Mouse (Mus musculus): Measurements from ENCODE around the gene Slfn14. TPM values are rescaled to one million over a fixed set of nuclear protein-coding genes. Genes with fewer than 3 reads are reported as not detected.

The Slfn14 gene
- total and polyA plus RNA-seq, 3 experiments: 0.04 to 0.19 TPM; not detected in 1

GRCm38 (mm10) chr11:83301431-83301831, 14.9 kb upstream of the Slfn14 start (continued):
- TF ChIP-seq POLR2AphosphoS5 (IDR thresholded peaks at IDR 0.05; ENCODE audit: borderline replicate concordance, low read depth, low read length) (no peak), NRF1 (IDR thresholded peaks at IDR 0.05; ENCODE audit: insufficient read depth, low read depth, low read length, poor library complexity, severe bottlenecking) (no peak), CHD1 (IDR thresholded peaks at IDR 0.05; ENCODE audit: low read depth, low read length) (no peak), MAX (IDR thresholded peaks at IDR 0.05; ENCODE audit: low read length) (no peak), TCF12 (IDR thresholded peaks at IDR 0.05; ENCODE audit: low read depth, low read length) (no peak), EP300 (IDR thresholded peaks at IDR 0.05; ENCODE audit: low read depth in 1 of 2, low read length in 2 of 2) (no peak), SIN3A (IDR thresholded peaks at IDR 0.05; ENCODE audit: low read length) (peak; percentile 49; the same call in 1 of the 2 replicates), JUND (IDR thresholded peaks at IDR 0.05; ENCODE audit: low read depth, low read length) (no peak), RAD21 (IDR thresholded peaks at IDR 0.05; ENCODE audit: low read depth, low read length) (no peak; the same call in 1 of the 2 replicates), ETS1 (IDR thresholded peaks at IDR 0.05; ENCODE audit: low read depth, low read length) (no peak), KAT2A (conservative IDR thresholded peaks at IDR 0.05; ENCODE audit: low read depth, low read length) (no peak), POLR2A (IDR thresholded peaks at IDR 0.05; ENCODE audit: control insufficient read depth in 1 of 2, insufficient read depth in 1 of 2, low read depth in 1 of 2, low read length in 2 of 2, poor library complexity in 1 of 2) (no peak), UBTF (IDR thresholded peaks at IDR 0.05; ENCODE audit: borderline replicate concordance, insufficient read depth, low read depth, low read length) (no peak), NELFE (IDR thresholded peaks at IDR 0.05; ENCODE audit: low read depth, low read length) (no peak), TAL1 (IDR thresholded peaks at IDR 0.05; ENCODE audit: low read length) (no peak), MXI1 (IDR thresholded peaks at IDR 0.05; ENCODE audit: low read depth, low read length) (no peak), ZMIZ1 (IDR thresholded peaks at IDR 0.05; ENCODE audit: low read depth, low read length) (no peak), MEF2A (IDR thresholded peaks at IDR 0.05; ENCODE audit: extremely low read depth, insufficient replicate concordance, low read depth, low read length, poor library complexity, severe bottlenecking) (no peak), BHLHE40 (IDR thresholded peaks at IDR 0.05; ENCODE audit: borderline replicate concordance, low read depth, low read length) (no peak)

GRCm38 (mm10) chr11:83299724-83300123, 13.2 kb upstream of the Slfn14 start:
- DNase-seq (ENCODE audit: low read depth, low spot score): no peak
- Histone ChIP-seq H3K9me3 (replicated peaks; ENCODE audit: insufficient read depth, low read length) (no peaks in the 10 kb centered on the region), H3K79me2 (ENCODE audit: control insufficient read depth, insufficient read depth, low read length, poor library complexity) (peaks cover 34% of the 10 kb centered on the region), H3K4me3 (ENCODE audit: control insufficient read depth in 1 of 2, insufficient read depth in 1 of 2, low read depth in 2 of 2, low read length in 2 of 2) (no peak overlapping the region), H3K9ac (ENCODE audit: control insufficient read depth, low read depth, low read length, poor library complexity, severe bottlenecking) (no peak overlapping the region; the same call in 1 of the 2 replicates), H3K4me1 (ENCODE audit: control insufficient read depth in 1 of 2, insufficient read depth in 2 of 2, low read length in 2 of 2) (peaks cover 8 to 20% of the 10 kb centered on the region in 2 experiments), H3K27me3 (ENCODE audit: control insufficient read depth in 1 of 2, insufficient read depth in 2 of 2, low read length in 2 of 2) (no peaks in the 10 kb centered on the region), H3K36me3 (ENCODE audit: control insufficient read depth in 1 of 2, insufficient read depth in 2 of 2, low read length in 2 of 2) (peaks cover 8 to 54% of the 10 kb centered on the region in 2 experiments), H3K27ac (ENCODE audit: control insufficient read depth, low read depth, low read length) (no peak overlapping the region)
- TF ChIP-seq SIN3A (IDR thresholded peaks at IDR 0.05; ENCODE audit: low read length) (no peak), TAL1 (IDR thresholded peaks at IDR 0.05; ENCODE audit: low read length) (no peak), MAZ (IDR thresholded peaks at IDR 0.05; ENCODE audit: low read depth, low read length) (no peak), MXI1 (IDR thresholded peaks at IDR 0.05; ENCODE audit: low read depth, low read length) (no peak), TBP (IDR thresholded peaks at IDR 0.05; ENCODE audit: low read depth, low read length) (peak; percentile 54; the same call in 1 of the 2 replicates), MYB (IDR thresholded peaks at IDR 0.05; ENCODE audit: low read depth, low read length) (no peak), JUND (IDR thresholded peaks at IDR 0.05; ENCODE audit: low read depth, low read length) (no peak)
